Mouse (Mus musculus): Measurements from ENCODE around the gene Cope.

Gene Cope

DNA sequence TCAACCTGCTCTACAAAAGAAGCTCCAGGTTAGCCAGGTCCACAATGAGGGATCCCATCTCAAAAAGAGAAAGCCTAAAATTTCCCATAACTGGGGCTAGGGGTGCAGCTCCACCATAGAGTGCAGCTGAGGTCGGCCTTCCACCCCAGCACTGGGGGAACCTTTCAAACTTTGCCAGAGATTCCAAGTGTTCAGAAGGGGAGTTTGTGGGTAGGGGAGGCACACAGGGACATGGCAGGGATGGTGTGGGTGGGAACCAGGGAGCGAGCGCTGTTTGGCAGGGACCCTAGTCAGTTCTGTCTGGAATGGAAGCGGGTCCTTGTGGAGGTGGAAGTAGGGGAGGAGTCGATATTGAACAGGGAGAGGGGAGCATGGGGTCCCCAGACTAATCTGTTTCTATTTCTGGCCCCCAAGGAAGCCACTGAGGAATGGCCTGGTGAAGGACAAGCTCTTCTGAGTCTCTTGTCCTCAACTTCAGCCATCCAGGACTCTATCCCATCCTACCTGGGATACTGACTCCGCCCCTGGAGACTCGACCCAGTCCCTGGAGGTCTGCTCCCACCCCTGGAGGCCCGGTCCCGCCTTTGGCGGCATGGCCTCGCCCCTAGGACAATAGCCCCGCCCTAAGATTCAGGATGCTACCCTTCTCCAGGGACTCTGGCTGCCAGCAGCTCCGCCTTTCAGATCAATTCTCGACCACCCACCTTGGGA, 27.0 kb downstream of the Cope start, which contains the start of gene Gdf1:
Gene Gdf1 (plus strand): TSS at position 694 of the 711 bp plus-strand sequence.
- Histone ChIP-seq H3K27me3 (ENCODE audit: control insufficient read depth, insufficient read depth, low read length, poor library complexity, severe bottlenecking) (no peaks in the 10 kb centered on the region), H3K36me3 (ENCODE audit: control insufficient read depth, insufficient read depth, low read length, poor library complexity, severe bottlenecking) (peaks cover 18% of the 10 kb centered on the region)
- DNase-seq (ENCODE audit: low read depth, low spot score), result no peak

DNA sequence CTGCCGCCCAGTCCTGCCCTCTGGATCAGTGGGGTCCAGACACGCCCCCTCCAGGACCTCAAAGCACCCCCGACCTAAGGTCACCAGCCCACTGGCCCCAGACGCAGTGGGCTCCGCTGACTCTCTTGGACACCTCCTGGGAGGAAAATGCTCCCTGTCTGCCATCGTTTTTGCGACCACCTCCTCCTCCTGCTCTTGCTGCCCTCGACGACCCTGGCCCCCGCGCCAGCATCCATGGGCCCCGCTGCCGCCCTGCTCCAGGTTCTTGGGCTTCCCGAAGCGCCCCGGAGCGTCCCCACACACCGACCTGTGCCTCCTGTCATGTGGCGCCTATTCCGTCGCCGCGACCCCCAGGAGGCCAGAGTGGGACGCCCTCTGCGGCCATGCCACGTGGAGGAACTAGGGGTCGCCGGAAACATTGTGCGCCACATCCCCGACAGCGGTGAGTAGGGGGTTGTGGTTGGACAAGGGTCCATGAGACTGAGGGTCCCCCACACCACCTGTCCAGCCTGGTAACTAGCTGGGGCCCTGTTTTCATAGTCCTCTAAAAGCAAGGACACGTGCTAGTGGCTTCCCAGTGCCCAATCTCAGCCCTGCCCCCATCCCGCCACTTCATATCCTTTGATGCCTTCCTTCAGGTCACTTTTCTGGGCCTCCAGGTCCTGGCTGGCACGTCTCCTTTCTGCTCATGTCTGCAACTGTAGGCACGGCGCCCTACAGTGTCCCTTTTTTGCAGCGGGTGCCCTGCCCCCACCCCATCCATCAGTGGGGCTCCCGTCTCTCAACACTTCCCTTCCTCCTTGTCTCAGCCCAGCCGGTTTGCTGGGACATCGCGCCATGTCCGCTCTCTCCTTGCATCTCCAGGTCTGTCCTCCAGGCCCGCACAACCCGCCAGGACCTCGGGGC, 27.8 kb downstream of the Cope start:
- no peak for DNase-seq (ENCODE audit: low read depth, low spot score)
- Histone ChIP-seq H3K36me3 (ENCODE audit: control insufficient read depth, insufficient read depth, low read length, poor library complexity, severe bottlenecking) (peaks cover 22% of the 10 kb centered on the region), H3K27me3 (ENCODE audit: control insufficient read depth, insufficient read depth, low read length, poor library complexity, severe bottlenecking) (no peaks in the 10 kb centered on the region)

DNA sequence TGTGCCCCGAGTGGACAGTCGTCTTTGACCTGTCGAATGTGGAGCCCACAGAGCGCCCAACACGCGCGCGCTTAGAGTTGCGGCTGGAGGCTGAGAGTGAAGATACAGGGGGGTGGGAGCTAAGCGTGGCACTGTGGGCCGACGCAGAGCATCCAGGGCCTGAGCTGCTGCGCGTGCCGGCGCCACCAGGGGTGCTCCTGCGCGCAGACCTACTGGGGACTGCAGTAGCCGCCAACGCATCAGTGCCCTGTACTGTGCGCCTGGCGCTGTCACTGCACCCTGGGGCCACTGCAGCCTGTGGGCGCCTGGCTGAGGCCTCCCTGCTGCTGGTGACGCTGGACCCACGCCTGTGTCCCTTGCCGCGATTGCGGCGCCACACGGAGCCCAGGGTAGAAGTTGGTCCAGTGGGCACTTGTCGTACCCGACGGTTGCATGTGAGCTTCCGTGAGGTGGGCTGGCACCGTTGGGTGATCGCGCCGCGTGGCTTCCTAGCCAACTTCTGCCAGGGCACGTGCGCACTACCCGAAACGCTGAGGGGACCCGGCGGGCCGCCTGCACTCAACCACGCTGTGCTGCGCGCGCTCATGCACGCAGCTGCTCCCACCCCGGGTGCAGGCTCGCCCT, 28.5 kb downstream of the Cope start:
- Histone ChIP-seq H3K36me3 (ENCODE audit: control insufficient read depth, insufficient read depth, low read length, poor library complexity, severe bottlenecking) (peaks cover 22% of the 10 kb centered on the region), H3K27me3 (ENCODE audit: control insufficient read depth, insufficient read depth, low read length, poor library complexity, severe bottlenecking) (no peaks in the 10 kb centered on the region)
- DNase-seq (ENCODE audit: low read depth, low spot score), result no peak

DNA sequence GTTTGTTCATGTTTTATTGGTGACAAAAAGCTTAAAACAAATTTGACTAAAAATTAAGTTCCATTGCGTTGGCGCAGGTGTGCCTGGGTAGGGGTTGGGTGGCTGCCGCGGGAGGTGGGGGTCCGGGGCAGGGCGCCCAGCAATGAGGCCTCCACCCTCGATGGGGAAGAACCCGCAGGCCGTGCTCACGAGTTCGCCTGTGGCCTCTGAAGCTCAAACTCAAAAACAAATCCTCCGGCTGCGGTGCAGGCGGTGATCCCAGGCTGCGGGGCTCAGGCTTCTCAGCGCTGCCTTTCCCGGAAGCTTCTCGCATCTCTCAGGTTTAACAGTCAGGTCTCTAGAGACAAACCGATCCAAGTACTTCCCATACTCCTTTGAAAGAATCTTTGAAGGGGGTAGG, 29.2 kb downstream of the Cope start:
- Histone ChIP-seq H3K27me3 (ENCODE audit: control insufficient read depth, insufficient read depth, low read length, poor library complexity, severe bottlenecking) (no peaks in the 10 kb centered on the region), H3K36me3 (ENCODE audit: control insufficient read depth, insufficient read depth, low read length, poor library complexity, severe bottlenecking) (peaks cover 24% of the 10 kb centered on the region)
- no peak for DNase-seq (ENCODE audit: low read depth, low spot score)

DNA sequence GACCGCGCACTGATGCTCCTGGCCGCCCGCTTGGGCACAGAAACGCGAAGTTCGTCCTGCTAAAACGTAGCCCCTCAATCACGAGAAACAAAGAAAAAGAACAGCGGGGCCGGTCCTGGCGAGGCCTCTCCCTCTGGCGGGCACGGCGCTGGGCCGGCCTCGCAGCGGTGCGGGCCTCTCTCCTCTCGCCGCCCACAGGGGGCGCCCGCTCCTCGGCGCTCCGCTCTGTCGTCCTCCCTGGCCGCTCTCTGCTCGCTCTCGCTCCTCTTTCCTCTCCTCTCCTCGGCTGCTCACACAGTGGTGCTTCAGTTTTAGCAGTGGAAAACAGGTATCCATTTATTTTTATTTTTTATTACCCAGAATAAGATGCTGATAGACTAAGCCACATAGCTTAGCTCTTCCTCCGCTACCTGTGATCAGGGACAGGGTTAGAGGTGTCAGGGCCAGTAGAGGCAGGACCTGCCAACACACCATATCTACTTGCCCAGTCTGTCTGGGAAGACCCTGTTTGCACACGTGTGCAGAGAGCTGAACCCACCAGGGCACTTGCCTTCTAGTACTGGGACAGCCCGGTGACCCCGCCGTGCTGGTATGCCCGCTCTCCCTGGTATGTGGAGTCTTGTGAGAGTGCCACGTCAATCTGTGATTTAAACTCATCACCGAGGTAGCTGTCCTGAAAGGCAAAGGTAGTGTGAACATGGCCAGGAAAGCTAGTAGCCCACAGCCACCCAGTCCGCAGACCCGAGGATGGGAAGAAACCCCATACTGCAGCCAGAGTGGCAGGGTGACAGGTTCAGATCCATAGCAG, 30.0 kb downstream of the Cope start:
- H3K27me3 ChIP-seq (ENCODE audit: control insufficient read depth, insufficient read depth, low read length, poor library complexity, severe bottlenecking), result no peaks in the 10 kb centered on the region
- DNase-seq (ENCODE audit: low read depth, low spot score), result peak; percentile 22
- H3K36me3 ChIP-seq (ENCODE audit: control insufficient read depth, insufficient read depth, low read length, poor library complexity, severe bottlenecking), result peaks cover 26% of the 10 kb centered on the region

DNA sequence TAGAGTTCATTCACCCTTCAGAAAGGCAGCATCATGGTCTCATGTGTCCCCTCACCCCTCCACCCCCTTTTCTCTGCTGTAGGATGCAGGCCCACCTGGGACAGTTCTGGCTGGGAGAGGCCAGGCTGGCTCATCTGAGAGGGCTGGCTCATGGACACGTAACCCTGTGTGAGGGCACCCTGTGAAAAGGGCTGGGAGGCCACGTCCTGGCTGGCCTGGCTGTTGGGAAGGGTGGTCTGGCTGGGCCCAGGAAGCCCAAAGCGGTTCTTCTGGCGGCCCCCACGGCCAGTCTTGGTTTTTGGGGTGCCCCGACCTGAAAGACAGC, 30.5 kb downstream of the Cope start:
- H3K27me3 ChIP-seq (ENCODE audit: control insufficient read depth, insufficient read depth, low read length, poor library complexity, severe bottlenecking), result no peaks in the 10 kb centered on the region
- peaks cover 28% of the 10 kb centered on the region for H3K36me3 ChIP-seq (ENCODE audit: control insufficient read depth, insufficient read depth, low read length, poor library complexity, severe bottlenecking)
- no peak for DNase-seq (ENCODE audit: low read depth, low spot score)

DNA sequence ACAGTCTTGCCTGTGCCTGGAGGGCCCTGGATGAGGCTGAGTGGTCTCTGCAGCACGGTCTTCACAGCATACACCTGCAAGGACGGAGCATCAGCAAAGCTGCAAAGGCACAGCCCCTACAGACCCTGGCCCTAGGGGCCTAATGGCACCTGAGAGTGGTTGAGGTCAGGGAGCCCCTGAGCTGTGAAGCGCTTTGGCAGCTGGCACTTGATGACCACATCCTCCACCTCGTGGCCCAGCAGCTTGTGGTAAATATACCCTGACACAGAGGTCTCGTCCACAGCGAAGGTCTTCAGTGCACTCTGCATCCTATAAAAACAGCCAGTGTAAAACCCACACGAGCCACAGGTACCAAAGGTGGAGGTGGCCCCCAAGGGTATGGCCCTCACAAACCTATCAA, 36.6 kb downstream of the Cope start:
- H3K27me3 ChIP-seq (ENCODE audit: control insufficient read depth, insufficient read depth, low read length, poor library complexity, severe bottlenecking), result no peaks in the 10 kb centered on the region
- no peak for DNase-seq (ENCODE audit: low read depth, low spot score)
- H3K36me3 ChIP-seq (ENCODE audit: control insufficient read depth, insufficient read depth, low read length, poor library complexity, severe bottlenecking), result peaks cover 16% of the 10 kb centered on the region

DNA sequence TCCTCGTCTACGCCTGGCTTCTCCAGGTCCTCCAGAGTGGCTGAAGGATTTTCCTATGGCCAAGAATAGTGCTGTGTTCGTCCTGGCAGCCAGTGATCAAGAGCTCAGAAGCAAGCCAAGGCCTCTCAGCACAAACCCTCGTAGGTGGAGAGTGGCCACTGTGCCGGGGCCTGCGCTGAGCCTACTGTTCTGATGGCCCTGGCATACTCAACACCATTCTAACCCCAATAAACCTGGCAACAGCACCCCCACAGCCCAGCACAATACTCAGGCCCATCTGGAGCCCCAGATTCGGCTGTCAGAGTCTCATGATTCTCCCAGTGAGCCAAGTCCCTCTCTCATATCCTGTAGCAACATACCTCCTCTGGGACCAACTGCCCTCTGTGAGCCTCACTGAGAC, 38.3 kb downstream of the Cope start:
- no peaks in the 10 kb centered on the region for H3K27me3 ChIP-seq (ENCODE audit: control insufficient read depth, insufficient read depth, low read length, poor library complexity, severe bottlenecking)
- no peak for DNase-seq (ENCODE audit: low read depth, low spot score)
- peaks cover 12% of the 10 kb centered on the region for H3K36me3 ChIP-seq (ENCODE audit: control insufficient read depth, insufficient read depth, low read length, poor library complexity, severe bottlenecking)

DNA sequence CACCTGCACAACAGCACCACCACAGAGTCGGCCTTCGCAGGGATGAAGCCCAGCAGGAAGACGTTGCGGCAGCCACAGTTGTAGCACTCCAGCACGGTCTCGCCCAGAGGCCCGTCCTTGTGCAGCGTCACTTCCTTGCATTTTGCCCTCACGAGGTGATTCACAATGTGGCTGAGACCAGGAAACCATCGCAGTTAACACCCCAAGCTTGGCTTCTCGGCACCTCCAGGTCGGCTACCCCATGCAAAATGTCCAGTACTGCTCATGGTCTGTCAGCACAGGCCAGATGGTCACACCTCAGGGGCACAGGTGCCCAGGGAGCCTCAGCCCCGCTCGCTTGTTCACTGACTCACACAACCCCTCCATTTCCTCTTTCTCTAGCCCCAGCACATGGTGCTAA, 39.7 kb downstream of the Cope start:
- Histone ChIP-seq H3K27me3 (ENCODE audit: control insufficient read depth, insufficient read depth, low read length, poor library complexity, severe bottlenecking) (no peaks in the 10 kb centered on the region), H3K36me3 (ENCODE audit: control insufficient read depth, insufficient read depth, low read length, poor library complexity, severe bottlenecking) (peaks cover 8% of the 10 kb centered on the region)
- no peak for DNase-seq (ENCODE audit: low read depth, low spot score)

DNA sequence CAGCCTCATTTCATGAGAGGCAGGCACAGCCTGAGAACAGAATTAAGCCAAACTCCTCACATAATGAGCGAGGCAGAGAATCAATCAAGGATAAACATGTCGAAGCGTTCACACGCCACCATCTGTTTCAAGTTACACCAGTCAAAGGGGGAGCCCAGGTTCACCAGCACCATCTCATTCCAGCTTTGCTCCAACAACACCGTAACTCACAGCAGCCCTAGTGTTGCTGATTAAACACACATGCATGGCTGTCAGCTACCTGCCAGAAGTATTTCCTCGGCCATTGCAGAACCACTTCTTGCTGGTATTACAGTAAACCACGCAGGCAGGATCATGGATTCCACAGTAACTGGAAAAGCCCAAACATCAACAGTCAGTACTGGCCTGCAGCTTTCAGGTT, 40.8 kb downstream of the Cope start:
- Histone ChIP-seq H3K27me3 (ENCODE audit: control insufficient read depth, insufficient read depth, low read length, poor library complexity, severe bottlenecking) (no peaks in the 10 kb centered on the region), H3K36me3 (ENCODE audit: control insufficient read depth, insufficient read depth, low read length, poor library complexity, severe bottlenecking) (peaks cover 6% of the 10 kb centered on the region)
- DNase-seq (ENCODE audit: low read depth, low spot score), result no peak

DNA sequence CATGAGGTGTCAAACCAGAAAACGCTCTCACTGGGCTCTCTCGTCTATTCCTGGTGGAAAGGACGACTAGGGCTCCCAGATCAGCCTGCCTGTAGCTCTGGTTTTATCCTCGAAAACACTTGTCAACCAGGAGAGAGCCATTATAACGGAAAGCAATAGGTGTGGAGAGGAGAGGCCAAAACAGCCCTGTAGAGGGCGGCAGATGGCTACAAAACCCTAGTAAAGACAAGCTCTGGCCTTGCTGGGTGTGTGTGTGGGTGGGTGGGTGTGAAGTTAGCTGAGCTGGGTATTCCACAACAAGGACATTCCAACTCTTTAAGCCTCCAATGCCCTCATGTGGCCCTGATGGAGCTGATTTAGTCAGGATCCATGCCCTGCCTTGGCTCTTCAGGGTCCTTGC, 41.4 kb downstream of the Cope start:
- H3K36me3 ChIP-seq (ENCODE audit: control insufficient read depth, insufficient read depth, low read length, poor library complexity, severe bottlenecking), result peaks cover 6% of the 10 kb centered on the region
- peak; percentile 51 for DNase-seq (ENCODE audit: low read depth, low spot score)
- H3K27me3 ChIP-seq (ENCODE audit: control insufficient read depth, insufficient read depth, low read length, poor library complexity, severe bottlenecking), result no peaks in the 10 kb centered on the region

DNA sequence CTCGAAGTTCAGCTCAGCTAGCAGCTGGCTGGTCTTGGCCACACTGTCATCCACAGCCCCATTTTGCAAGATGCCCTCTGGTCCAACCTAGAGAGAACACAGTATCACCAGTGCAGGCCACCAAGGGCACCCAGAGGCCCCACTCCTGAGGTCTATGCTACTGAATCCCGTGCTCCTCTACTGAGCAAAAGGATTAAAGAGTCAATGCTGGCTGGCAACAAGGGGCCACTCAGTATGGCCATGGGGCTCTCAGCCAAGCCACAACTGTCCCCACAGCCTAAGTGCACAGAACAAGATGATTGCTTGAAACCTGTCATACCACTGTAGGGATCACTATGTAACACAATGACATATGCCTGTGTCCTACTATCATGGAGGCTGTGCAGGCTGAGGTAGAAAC, 42.0 kb downstream of the Cope start:
- DNase-seq (ENCODE audit: low read depth, low spot score), result no peak
- Histone ChIP-seq H3K27me3 (ENCODE audit: control insufficient read depth, insufficient read depth, low read length, poor library complexity, severe bottlenecking) (no peaks in the 10 kb centered on the region), H3K36me3 (ENCODE audit: control insufficient read depth, insufficient read depth, low read length, poor library complexity, severe bottlenecking) (peaks cover 6% of the 10 kb centered on the region)

DNA sequence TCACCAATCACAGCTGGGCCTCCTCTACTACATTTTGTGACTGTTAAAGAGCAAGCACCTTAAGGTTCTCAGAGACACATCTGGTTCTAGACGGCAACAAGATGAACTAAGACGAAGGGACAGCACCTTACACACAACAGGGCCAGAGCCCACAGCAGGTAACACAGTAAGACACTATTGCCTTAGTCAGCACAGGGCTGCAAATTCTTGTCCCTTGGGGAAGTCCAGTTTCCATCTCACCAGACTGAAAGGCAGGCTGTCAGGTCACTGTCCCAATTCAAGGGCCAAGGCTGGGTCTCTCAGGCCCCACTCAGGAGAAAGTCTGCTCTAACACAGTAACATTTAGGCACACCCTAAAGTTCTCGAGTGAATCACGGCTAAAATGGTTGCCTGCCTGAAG, 45.1 kb downstream of the Cope start:
- Histone ChIP-seq H3K36me3 (ENCODE audit: control insufficient read depth, insufficient read depth, low read length, poor library complexity, severe bottlenecking) (peaks cover 2% of the 10 kb centered on the region; the same call in 1 of the 2 replicates), H3K27me3 (ENCODE audit: control insufficient read depth, insufficient read depth, low read length, poor library complexity, severe bottlenecking) (no peaks in the 10 kb centered on the region)
- no peak for DNase-seq (ENCODE audit: low read depth, low spot score)

DNA sequence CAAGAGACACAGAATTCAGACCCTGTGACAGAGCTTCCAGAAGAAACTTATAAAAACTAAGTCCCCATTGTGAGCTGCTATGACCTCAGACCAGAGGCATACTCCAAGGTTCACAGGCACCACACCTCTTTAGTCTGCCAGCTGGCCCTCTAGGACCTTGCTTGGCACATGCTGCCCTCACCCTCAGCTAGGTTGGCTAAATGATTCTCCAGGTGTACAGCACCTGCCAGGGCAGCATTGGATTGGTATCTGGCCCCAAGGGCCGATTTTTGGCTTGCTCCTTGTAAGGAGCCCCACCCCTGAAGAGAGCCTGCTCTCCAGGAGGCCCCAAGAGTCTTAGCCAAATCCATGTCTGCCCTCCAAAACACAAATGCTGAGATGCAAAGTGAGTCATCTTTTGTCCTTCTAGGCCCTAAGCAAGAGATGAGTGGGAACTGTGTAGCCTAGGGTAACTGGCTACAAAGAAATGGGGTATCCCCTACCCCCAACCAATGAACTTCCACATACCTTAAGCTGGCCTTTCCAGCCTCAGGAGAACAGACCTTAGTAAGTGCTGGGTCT, 45.6 kb downstream of the Cope start:
- no peak for DNase-seq (ENCODE audit: low read depth, low spot score)
- Histone ChIP-seq H3K27me3 (ENCODE audit: control insufficient read depth, insufficient read depth, low read length, poor library complexity, severe bottlenecking) (no peaks in the 10 kb centered on the region), H3K36me3 (ENCODE audit: control insufficient read depth, insufficient read depth, low read length, poor library complexity, severe bottlenecking) (no peaks in the 10 kb centered on the region; the same call in 1 of the 2 replicates)
